Mouse (Mus musculus) ES-E14 (cell line): ENCODE measurements around the gene Yod1. TPM values are rescaled to one million over a fixed set of nuclear protein-coding genes. Genes with fewer than 3 reads are reported as not detected.

Experiments
- DNase-seq: peaks from one replicate; pipeline ENCODE4 v3.0.0-alpha.2; 2013; ENCODE audit warnings: low read depth, low spot score
- H3K27ac ChIP-seq: 2 replicates; pipeline ENCODE4 v1.5.1; 2012; ENCODE audit warnings: low read depth, mild to moderate bottlenecking, low read length, moderate library complexity, mixed read lengths; ENCODE audit not compliant: poor library complexity, insufficient read depth, severe bottlenecking
- H3K36me3 ChIP-seq: 2 replicates; pipeline ENCODE4 v1.6.1; 2012; ENCODE audit warnings: mild to moderate bottlenecking, low read length, moderate library complexity, mixed read lengths; ENCODE audit not compliant: control insufficient read depth, poor library complexity, insufficient read depth, severe bottlenecking
- H3K4me1 ChIP-seq, 2 experiments: fragments of 150-350 bp in 1 of 2; sonication (generic) in 1 of 2; 2 replicates each; pipeline ENCODE4 v1.6.1; 2012; ENCODE audit warnings: low read length in 2 of 2, mild to moderate bottlenecking in 1 of 2, mixed read lengths in 1 of 2; ENCODE audit not compliant: control insufficient read depth in 2 of 2, insufficient read depth in 2 of 2, poor library complexity in 1 of 2
- H3K4me3 ChIP-seq, 2 experiments: fragments of 150-350 bp in 1 of 2; sonication (generic) in 1 of 2; 2 replicates each; pipeline ENCODE4 v1.5.1; 2012; ENCODE audit warnings: low read length in 2 of 2, low read depth in 1 of 2, mild to moderate bottlenecking in 1 of 2, mixed read lengths in 1 of 2; ENCODE audit not compliant: insufficient read depth in 1 of 2, poor library complexity in 1 of 2, severe bottlenecking in 1 of 2
- H3K9ac ChIP-seq: 2 replicates; pipeline ENCODE4 v1.6.1; 2012; ENCODE audit warnings: low read depth, mild to moderate bottlenecking, low read length, mixed read lengths; ENCODE audit not compliant: poor library complexity, insufficient read depth, severe bottlenecking
- H3K9me3 ChIP-seq: fragments of 150-350 bp; sonication (generic); 2 replicates; pipeline ENCODE4 v1.6.1; 2012; ENCODE audit warnings: low read depth, mild to moderate bottlenecking, low read length; ENCODE audit not compliant: control insufficient read depth, insufficient read depth
- CHD2 ChIP-seq: IDR thresholded peaks from 2 replicates; pipeline ENCODE4 v1.6.1; 2014; ENCODE audit warnings: mild to moderate bottlenecking, low read depth, low read length, inconsistent platforms
- HCFC1 ChIP-seq: IDR thresholded peaks from 2 replicates; pipeline ENCODE4 v1.6.1; 2012; ENCODE audit warnings: low read length, inconsistent platforms, borderline replicate concordance; ENCODE audit not compliant: insufficient read depth
- MAFK ChIP-seq: IDR thresholded peaks from 2 replicates; pipeline ENCODE4 v1.6.1; 2014; ENCODE audit warnings: mild to moderate bottlenecking, low read depth, low read length, inconsistent platforms; ENCODE audit not compliant: insufficient read depth
- ZC3H11A ChIP-seq: IDR thresholded peaks from 2 replicates; pipeline ENCODE4 v1.6.1; 2012; ENCODE audit warnings: low read depth, mild to moderate bottlenecking, inconsistent platforms, low read length, borderline replicate concordance
- ZNF384 ChIP-seq: IDR thresholded peaks from 2 replicates; pipeline ENCODE4 v1.6.1; 2012; ENCODE audit warnings: low read depth, low read length, inconsistent platforms
- in situ Hi-C, 2 experiments: fragments of 600-800 bp; cut with MboI; formaldehyde crosslinking; loops; one replicate each; pipeline ENCODE4 v1.15.1; 2025; ENCODE audit warnings: low sequenced_read_pairs in 2 of 2, inconsistent platforms in 1 of 2; ENCODE audit not compliant: unreplicated experiment in 2 of 2
- total RNA-seq: library from RNA; depleted of rRNA; stranded (reverse); fragments of 300-350 nt; gene quantifications from 2 replicates; pipeline ENCODE4 v1.2.3, GENCODE M21; 2012

The Yod1 gene
- total RNA-seq, 1 experiment, result 4.5 TPM

DNA sequence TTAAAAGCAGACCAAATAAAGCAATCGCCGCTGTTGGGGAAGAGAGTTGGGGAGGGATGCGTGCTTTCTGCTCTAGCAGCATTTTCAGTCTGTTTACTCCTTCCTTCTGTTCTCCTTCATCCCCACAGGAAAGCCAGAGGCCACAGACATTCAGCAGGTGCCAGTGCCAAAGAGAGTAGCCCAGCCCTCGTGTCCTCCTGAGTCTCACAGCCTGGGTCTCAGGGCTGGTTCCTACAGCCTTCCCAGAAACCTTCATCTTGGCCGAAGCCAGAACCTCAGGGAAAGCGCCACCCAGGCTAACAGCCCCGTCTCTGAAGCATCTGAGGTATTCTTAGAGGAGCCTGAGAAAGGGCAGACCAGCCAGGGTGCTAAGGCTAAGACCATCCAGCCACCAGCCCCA, 25.1 kb downstream of the Yod1 start:
- in situ Hi-C loops, result no loop called here

DNA sequence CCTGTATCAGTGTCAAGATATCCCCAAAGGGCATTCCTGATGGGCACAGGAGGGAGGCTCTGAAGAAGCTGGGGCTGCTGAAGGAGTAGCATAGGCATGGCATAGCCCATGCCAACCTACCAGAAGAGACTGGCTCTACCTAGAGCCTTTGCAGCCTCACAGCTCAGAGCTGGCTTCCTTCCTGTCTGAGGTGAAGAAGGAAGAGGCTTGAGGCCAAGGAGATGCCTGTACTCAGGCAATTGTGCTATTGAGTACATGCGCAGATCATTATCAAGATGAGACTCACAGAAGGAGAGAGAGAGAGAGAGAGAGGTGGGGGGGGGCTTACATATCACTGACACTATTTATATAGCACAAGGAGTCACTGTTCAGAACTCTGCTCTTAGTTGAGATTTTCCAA, 26.6 kb downstream of the Yod1 start:
- no peak overlapping the region for H3K4me3 ChIP-seq
- H3K4me1 ChIP-seq, result peaks cover 0 to 5% of the 10 kb centered on the region in 2 experiments; a peak in 2 of 4 replicates
- no peaks in the 10 kb centered on the region for H3K36me3 ChIP-seq
- in situ Hi-C loops, result no loop called here
- H3K27ac ChIP-seq, result no peak overlapping the region
- TF ChIP-seq ZC3H11A, result no peak
- TF ChIP-seq ZNF384, result no peak
- no peaks in the 10 kb centered on the region for H3K9me3 ChIP-seq
- no peak for DNase-seq
- H3K9ac ChIP-seq, result no peak overlapping the region

More for the DNA sequence above, 25.1 kb downstream of the Yod1 start:
- TF ChIP-seq ZC3H11A, result no peak
- Histone ChIP-seq H3K27ac (no peak overlapping the region), H3K9ac (no peak overlapping the region), H3K36me3 (no peaks in the 10 kb centered on the region), H3K4me3 (no peak overlapping the region), H3K4me1 (peaks cover 0 to 7% of the 10 kb centered on the region in 2 experiments; a peak in 2 of 4 replicates), H3K9me3 (no peaks in the 10 kb centered on the region)
- no peak for DNase-seq

GRCm38 (mm10) chr1:130744217-130744616, 27.1 kb downstream of the Yod1 start:
- no peaks in the 10 kb centered on the region for H3K36me3 ChIP-seq
- DNase-seq, result no peak
- peaks cover 0 to 5% of the 10 kb centered on the region in 2 experiments; a peak in 2 of 4 replicates for H3K4me1 ChIP-seq
- no peak overlapping the region for H3K9ac ChIP-seq
- H3K4me3 ChIP-seq, result no peak overlapping the region
- no peaks in the 10 kb centered on the region for H3K9me3 ChIP-seq
- H3K27ac ChIP-seq, result no peak overlapping the region
- in situ Hi-C loops, result no loop called here
- TF ChIP-seq ZC3H11A (no peak), MAFK (no peak), ZNF384 (no peak)

GRCm38 (mm10) chr1:130744961-130745360, 27.8 kb downstream of the Yod1 start:
- H3K27ac ChIP-seq, result no peak overlapping the region
- in situ Hi-C loops, result no loop called here

DNA sequence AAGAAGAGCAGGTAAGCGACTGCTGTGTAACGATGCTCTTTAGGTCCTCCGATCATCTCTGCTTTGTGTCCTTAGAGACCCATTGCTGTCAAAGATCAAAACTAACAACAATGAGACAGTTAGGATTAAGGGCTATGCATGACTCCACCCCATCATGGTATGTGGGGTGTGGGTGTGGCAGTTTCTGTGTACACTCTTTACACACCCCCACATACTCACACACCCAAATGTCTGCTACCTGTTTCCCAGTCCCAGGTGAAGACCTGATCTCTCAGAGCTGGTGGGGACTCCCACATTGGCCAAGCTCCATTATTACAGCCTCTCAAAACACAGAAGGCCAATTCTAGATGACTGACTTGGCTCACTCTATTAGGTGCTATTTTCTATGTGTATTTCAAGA, 28.5 kb downstream of the Yod1 start:
- H3K27ac ChIP-seq, result no peak overlapping the region
- no peak for DNase-seq
- in situ Hi-C loops, result no loop called here
- TF ChIP-seq ZNF384 (no peak), MAFK (no peak), HCFC1 (no peak), CHD2 (no peak), ZC3H11A (no peak)
- no peak overlapping the region for H3K9ac ChIP-seq
- no peak overlapping the region for H3K4me3 ChIP-seq
- H3K4me1 ChIP-seq, result peaks cover 0 to 5% of the 10 kb centered on the region in 2 experiments; a peak in 2 of 4 replicates
- H3K9me3 ChIP-seq, result no peaks in the 10 kb centered on the region
- no peaks in the 10 kb centered on the region for H3K36me3 ChIP-seq

More at GRCm38 (mm10) chr1:130744961-130745360, 27.8 kb downstream of the Yod1 start:
- Histone ChIP-seq H3K36me3 (no peaks in the 10 kb centered on the region), H3K4me1 (peaks cover 0 to 5% of the 10 kb centered on the region in 2 experiments; a peak in 2 of 4 replicates), H3K9me3 (no peaks in the 10 kb centered on the region), H3K4me3 (no peak overlapping the region), H3K9ac (no peak overlapping the region)
- TF ChIP-seq ZC3H11A (no peak), HCFC1 (no peak), MAFK (no peak), CHD2 (no peak), ZNF384 (no peak)
- DNase-seq, result no peak
